Mouse (Mus musculus): Measurements from ENCODE around the gene Sytl2.

Gene Sytl2

GRCm38 (mm10) chr7:90370071-90370851, 68.2 kb downstream of the Sytl2 start:
- DNase-seq (ENCODE audit: low read depth, low spot score) = no peak

GRCm38 (mm10) chr7:90372804-90373203, 70.8 kb downstream of the Sytl2 start:
- no peak for DNase-seq (ENCODE audit: low read depth, low spot score)

GRCm38 (mm10) chr7:90384411-90384810, 82.4 kb downstream of the Sytl2 start:
- DNase-seq (ENCODE audit: low read depth, low spot score) = no peak

- DNase-seq (ENCODE audit: low read depth, low spot score) = no peak
Observed at GRCm38 (mm10) chr7:90386885-90387459, 84.9 kb downstream of the Sytl2 start.

GRCm38 (mm10) chr7:90389765-90390164, 87.7 kb downstream of the Sytl2 start:
- DNase-seq (ENCODE audit: low read depth, low spot score) = no peak

GRCm38 (mm10) chr7:90395073-90395472, 93.0 kb downstream of the Sytl2 start:
- no peak for DNase-seq (ENCODE audit: low read depth, low spot score)

- DNase-seq (ENCODE audit: low read depth, low spot score) = no peak
Observed at GRCm38 (mm10) chr7:90395928-90396327, 93.9 kb downstream of the Sytl2 start.

- peak; percentile 67 for DNase-seq (ENCODE audit: low read depth, low spot score)
Observed at GRCm38 (mm10) chr7:90409934-90410333, 107.9 kb downstream of the Sytl2 start.

GRCm38 (mm10) chr7:90426020-90427001, 124.3 kb downstream of the Sytl2 start, which contains the start of gene Ccdc89:
Gene Ccdc89, plus strand, starts transcription at chr7:90426577.
- peak; percentile 90 for DNase-seq (ENCODE audit: low read depth, low spot score)

GRCm38 (mm10) chr7:90427006-90427405, 125.0 kb downstream of the Sytl2 start:
- no peak for DNase-seq (ENCODE audit: low read depth, low spot score)

- DNase-seq (ENCODE audit: low read depth, low spot score) = no peak
Observed at GRCm38 (mm10) chr7:90432221-90432620, 130.2 kb downstream of the Sytl2 start.

GRCm38 (mm10) chr7:90440044-90440443, 138.0 kb downstream of the Sytl2 start:
- no peak for DNase-seq (ENCODE audit: low read depth, low spot score)

GRCm38 (mm10) chr7:90442070-90442469, 140.0 kb downstream of the Sytl2 start:
- DNase-seq (ENCODE audit: low read depth, low spot score) = no peak

- peak; percentile 99 for DNase-seq (ENCODE audit: low read depth, low spot score)
Observed at GRCm38 (mm10) chr7:90442518-90443080, 140.5 kb downstream of the Sytl2 start, which contains the start of gene Crebzf. Gene Crebzf, plus strand, starts transcription at chr7:90442729.

- DNase-seq (ENCODE audit: low read depth, low spot score) = peak; percentile 36
Observed at GRCm38 (mm10) chr7:90443101-90444091, 141.3 kb downstream of the Sytl2 start.

- DNase-seq (ENCODE audit: low read depth, low spot score) = no peak
Observed at GRCm38 (mm10) chr7:90444206-90444605, 142.2 kb downstream of the Sytl2 start.

GRCm38 (mm10) chr7:90456149-90456844, 154.2 kb downstream of the Sytl2 start:
- no peak for DNase-seq (ENCODE audit: low read depth, low spot score)

- DNase-seq (ENCODE audit: low read depth, low spot score) = peak; percentile 89
Observed at GRCm38 (mm10) chr7:90456845-90457468, 154.9 kb downstream of the Sytl2 start, which contains the start of gene Tmem126a. Gene Tmem126a, minus strand, starts transcription at chr7:90457229.

GRCm38 (mm10) chr7:90457517-90457916, 155.5 kb downstream of the Sytl2 start:
- DNase-seq (ENCODE audit: low read depth, low spot score) = peak; percentile 40
